Mouse (Mus musculus) kidney, adult 2 months (tissue): ENCODE results near the gene Klf13. TPM values are rescaled to one million over a fixed set of nuclear protein-coding genes. Genes with fewer than 3 reads are reported as not detected.

Source experiments
- DNase-seq: peaks from one replicate; pipeline ENCODE4 v3.0.0; 2021
- H3K27ac ChIP-seq: fragments of 200-500 bp; 2 replicates; pipeline ENCODE4 v1.5.1; 2012; ENCODE audit warnings: low read depth, low read length, control low read depth, inconsistent platforms; ENCODE audit not compliant: insufficient read depth
- H3K27me3 ChIP-seq: fragments of 200-500 bp; replicated peaks from 2 replicates; pipeline ENCODE4 v1.6.1; 2012; ENCODE audit warnings: mild to moderate bottlenecking, moderate library complexity, low read length, inconsistent platforms; ENCODE audit not compliant: control insufficient read depth, insufficient read depth
- H3K36me3 ChIP-seq: fragments of 200-500 bp; 2 replicates; pipeline ENCODE4 v1.6.1; 2012; ENCODE audit warnings: mild to moderate bottlenecking, moderate library complexity, low read length, inconsistent platforms; ENCODE audit not compliant: control insufficient read depth, insufficient read depth
- H3K4me1 ChIP-seq: fragments of 200-500 bp; 2 replicates; pipeline ENCODE4 v1.6.1; 2011; ENCODE audit warnings: low read length; ENCODE audit not compliant: control insufficient read depth, insufficient read depth
- H3K4me3 ChIP-seq: fragments of 200-500 bp; 2 replicates; pipeline ENCODE4 v1.5.1; 2011; ENCODE audit warnings: mild to moderate bottlenecking, low read depth, low read length, control low read depth; ENCODE audit not compliant: insufficient read depth
- CTCF ChIP-seq: fragments of 200-500 bp; conservative IDR thresholded peaks from 2 replicates; pipeline ENCODE4 v1.5.1; 2011; ENCODE audit warnings: low read depth, mild to moderate bottlenecking, control low read depth, low read length, moderate library complexity, mixed read lengths; ENCODE audit not compliant: insufficient read depth, insufficient read length
- POLR2A ChIP-seq: fragments of 200-500 bp; IDR thresholded peaks from one replicate; pipeline ENCODE4 v1.6.1; 2011; ENCODE audit warnings: low read depth, low read length, control low read depth
- WGBS: fragments of 180-500 bp; shearing (Covaris S2); methylation state at CpG from one replicate; pipeline ENCODE4 v1.1.7; 2018; 5-methylcytosine and 5-hydroxymethylcytosine counted together
- polyA plus RNA-seq: library from polyadenylated mRNA; depleted of rRNA; stranded (reverse); fragments of >200 nt; gene quantifications from 2 replicates; pipeline ENCODE4 v1.2.3, GENCODE M21; 2012

Gene Klf13
- polyA plus RNA-seq, 1 experiment: 31.2 TPM

DNA sequence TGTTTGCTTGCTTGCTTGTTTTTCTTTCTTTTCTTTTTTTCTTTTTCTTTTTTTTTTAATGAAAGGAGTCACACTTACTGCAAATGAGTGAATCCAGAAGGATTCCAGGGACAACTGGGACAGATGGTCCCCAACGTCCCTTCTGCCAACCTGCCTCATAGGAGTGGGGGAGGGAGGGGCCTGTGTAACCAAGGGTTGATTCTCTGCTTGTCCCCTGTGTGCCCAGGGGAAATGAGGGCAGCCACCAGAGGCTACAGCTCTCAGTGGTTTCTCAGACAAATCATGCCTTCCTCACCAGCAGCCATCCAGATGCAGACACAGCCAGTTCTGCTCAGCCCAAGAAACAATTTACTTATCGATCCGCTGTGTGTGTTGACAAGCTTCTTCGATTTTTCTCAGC lies 32.3 kb upstream of the Klf13 start:
- DNase-seq: no peak
- TF ChIP-seq CTCF (no peak), POLR2A (no peak)
- no peak overlapping the region for H3K4me3 ChIP-seq
- no peaks in the 10 kb centered on the region for H3K4me1 ChIP-seq
- WGBS: 76% methylated on average over 4 of the region's 4 CpGs
- H3K36me3 ChIP-seq: no peaks in the 10 kb centered on the region
- H3K27ac ChIP-seq: no peak overlapping the region
- H3K27me3 ChIP-seq: no peaks in the 10 kb centered on the region

DNA sequence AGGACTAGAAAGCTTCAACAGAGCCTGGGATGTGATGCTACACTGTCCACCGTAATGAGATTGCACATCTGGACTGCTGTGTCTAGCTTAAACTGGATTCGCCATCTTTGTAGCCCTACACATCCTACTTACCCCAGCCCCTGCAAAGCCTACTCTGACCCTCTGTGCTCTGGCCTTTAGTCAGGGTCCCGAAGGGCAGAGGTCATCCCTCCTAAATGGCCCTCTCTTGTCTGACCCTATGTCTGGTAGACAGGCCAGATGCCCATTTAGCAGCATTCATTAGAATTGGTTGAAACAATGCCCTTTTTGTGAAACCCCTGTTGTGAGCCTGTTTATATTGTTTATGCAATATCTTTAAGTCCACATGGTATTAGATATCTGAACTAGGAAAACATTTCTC lies 31.2 kb upstream of the Klf13 start:
- Histone ChIP-seq H3K4me3 (no peak overlapping the region), H3K4me1 (no peaks in the 10 kb centered on the region), H3K27me3 (no peaks in the 10 kb centered on the region), H3K36me3 (no peaks in the 10 kb centered on the region), H3K27ac (no peak overlapping the region)
- no peak for TF ChIP-seq POLR2A
- no peak for TF ChIP-seq CTCF
- 79% methylated on average over 3 of the region's 3 CpGs for whole genome bisulfite sequencing
- DNase-seq: no peak

DNA sequence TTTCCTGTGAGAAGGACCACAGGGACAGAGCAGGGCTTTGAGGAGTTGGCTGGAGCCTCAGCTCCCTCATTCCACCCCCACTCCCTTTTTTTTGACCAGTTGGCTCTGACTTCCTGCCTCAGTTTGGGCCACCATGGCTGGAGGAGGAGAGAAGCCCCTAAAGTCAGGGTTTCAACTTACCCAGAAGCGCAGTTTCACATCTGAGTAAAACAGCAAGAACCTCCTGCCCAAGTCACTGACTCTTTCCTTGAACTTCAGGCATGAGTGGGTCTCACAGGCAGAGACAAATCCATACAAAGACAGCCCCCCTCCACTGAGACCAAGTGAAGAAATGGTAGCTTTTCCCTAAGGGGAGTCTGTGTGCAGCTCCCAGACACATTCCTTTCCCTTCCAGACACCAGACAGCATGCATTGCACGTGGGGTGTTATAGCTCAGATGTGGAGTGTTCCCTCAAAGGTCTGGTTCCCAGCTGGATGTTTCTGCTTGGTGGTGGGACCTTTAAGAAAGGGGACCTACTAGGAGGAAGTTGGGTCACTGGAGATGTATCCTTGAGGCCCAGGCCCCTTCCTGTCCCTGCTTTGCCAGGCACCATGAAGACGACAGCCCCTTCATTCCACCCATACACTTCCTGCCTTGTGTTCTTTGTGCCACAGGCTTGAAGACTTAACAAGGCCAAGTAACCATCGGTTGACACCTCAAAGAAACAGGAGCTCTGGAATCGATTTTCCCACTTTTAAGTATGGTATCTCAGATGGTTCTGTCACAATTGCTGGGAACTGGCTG lies 27.1 kb upstream of the Klf13 start:
- DNase-seq: no peak
- Histone ChIP-seq H3K4me3 (no peak overlapping the region), H3K36me3 (no peaks in the 10 kb centered on the region), H3K27me3 (no peaks in the 10 kb centered on the region), H3K27ac (no peak overlapping the region), H3K4me1 (no peaks in the 10 kb centered on the region)
- no peak for TF ChIP-seq CTCF
- no peak for TF ChIP-seq POLR2A
- WGBS: 74% methylated on average over 5 of the region's 5 CpGs

DNA sequence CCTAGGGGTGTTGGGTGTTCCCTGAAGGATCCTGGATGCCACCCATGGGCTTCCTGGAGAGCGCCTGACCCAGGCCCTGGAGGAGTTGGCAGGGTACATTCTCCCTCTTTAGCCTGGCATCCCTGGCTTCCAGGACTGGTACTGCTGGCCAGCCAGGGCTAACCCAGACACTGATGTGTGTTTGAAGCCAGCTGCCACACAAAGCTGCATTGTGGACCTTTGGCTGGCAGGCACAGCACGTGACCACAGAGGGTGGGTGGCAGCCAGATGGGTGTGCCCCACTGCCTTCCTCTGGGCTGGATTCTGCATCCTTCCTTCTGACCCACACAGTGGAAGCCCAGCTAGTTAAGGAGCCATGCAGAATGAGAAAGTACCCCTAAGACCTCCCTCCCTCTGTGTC lies 26.4 kb upstream of the Klf13 start:
- peak; percentile 17 for DNase-seq
- Histone ChIP-seq H3K4me3 (no peak overlapping the region), H3K27me3 (no peaks in the 10 kb centered on the region), H3K27ac (no peak overlapping the region), H3K4me1 (no peaks in the 10 kb centered on the region), H3K36me3 (no peaks in the 10 kb centered on the region)
- TF ChIP-seq POLR2A (no peak), CTCF (0 out of 2 replicates have a peak, but pooled peaks have one; percentile 3)
- WGBS: 58% methylated on average over 2 of the region's 2 CpGs

DNA sequence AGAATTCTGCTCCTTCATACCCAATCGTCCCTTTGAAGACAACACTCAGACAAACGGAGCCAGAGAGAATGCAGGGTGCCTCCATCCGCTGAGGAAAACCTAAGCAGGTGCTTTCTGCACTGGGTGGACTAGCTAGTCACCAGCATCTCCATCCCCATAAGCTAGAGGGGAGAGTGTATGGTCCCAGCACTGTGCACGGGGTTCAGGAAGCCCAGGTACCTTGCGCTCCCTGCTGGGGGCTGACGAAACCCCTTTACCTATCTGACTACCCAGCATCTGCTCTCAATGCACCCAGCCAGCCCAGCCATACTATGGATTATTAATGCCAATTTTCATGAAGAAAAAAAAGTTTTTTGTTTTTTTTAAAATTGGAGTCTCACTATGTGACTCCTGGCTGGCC lies 25.4 kb upstream of the Klf13 start:
- no peak overlapping the region for H3K4me3 ChIP-seq
- 88% methylated on average over 6 of the region's 6 CpGs for WGBS
- TF ChIP-seq POLR2A (no peak), CTCF (0 out of 2 replicates have a peak, but pooled peaks have one; percentile 22)
- no peak for DNase-seq
- no peaks in the 10 kb centered on the region for H3K27me3 ChIP-seq
- no peak overlapping the region for H3K27ac ChIP-seq
- no peaks in the 10 kb centered on the region for H3K36me3 ChIP-seq
- H3K4me1 ChIP-seq: no peaks in the 10 kb centered on the region

DNA sequence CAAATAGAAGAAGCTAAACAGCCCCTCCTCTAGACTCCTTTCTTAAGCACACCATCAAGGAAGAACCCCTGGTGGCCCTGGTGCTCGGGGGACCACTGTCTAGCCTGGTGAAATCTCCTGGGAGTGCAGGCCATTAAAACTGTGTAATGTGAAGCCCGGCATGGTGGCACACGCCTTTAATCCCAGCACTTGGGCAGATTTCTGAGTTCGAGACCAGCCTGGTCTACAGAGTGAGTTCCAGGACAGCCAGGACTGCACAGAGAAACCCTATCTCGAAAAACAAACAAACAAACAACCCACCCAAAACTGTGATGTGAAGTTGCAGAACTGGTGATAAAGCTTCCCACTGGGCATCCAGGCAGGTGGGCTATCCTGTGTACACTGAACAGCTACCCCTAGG lies 24.9 kb upstream of the Klf13 start:
- no peak for TF ChIP-seq POLR2A
- TF ChIP-seq CTCF: no peak
- Histone ChIP-seq H3K27me3 (no peaks in the 10 kb centered on the region), H3K36me3 (no peaks in the 10 kb centered on the region), H3K4me1 (no peaks in the 10 kb centered on the region), H3K4me3 (no peak overlapping the region), H3K27ac (no peak overlapping the region)
- WGBS: 77% methylated on average over 5 of the region's 5 CpGs
- no peak for DNase-seq

DNA sequence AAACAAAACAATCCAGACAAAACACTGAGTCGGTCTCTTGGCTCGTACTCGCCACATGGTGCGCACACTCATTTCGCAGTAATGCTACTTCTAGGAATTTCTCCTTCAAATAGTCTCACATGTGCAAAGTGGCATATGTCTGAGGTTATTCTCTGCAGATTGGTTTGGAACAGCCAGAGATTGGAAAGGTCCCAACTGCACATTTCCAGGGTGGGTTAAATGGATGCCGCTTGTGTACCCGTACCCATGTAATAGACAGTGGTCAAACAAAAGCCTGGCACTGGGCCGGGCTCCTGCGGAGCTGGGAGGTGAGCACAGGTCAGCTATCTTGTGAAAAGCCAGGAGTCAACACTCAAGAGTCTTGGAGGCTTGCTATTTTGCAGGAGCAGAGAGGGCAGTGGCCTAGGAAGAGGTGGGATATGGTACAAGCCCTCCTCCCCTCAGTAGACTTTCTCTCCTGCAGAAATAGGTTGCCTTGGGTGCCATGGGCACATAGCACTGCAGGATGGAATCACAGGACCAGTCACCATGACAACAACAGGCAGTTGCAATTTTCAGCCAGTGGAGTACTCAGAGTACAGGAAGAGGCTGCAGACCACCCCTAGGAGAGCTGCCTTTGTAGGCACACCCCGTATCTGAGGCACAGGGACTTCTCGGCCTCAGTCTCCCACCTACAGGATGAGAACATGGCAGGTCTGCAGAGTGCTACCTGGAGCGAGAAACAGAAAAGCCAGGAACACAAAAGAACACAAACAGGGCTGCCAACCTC lies 19.3 kb upstream of the Klf13 start:
- no peaks in the 10 kb centered on the region for H3K36me3 ChIP-seq
- H3K27me3 ChIP-seq: no peaks in the 10 kb centered on the region
- H3K27ac ChIP-seq: no peak overlapping the region
- no peak for DNase-seq
- no peak for TF ChIP-seq POLR2A
- no peak for TF ChIP-seq CTCF
- 91% methylated on average over 12 of the region's 12 CpGs for WGBS
- no peaks in the 10 kb centered on the region for H3K4me1 ChIP-seq
- no peak overlapping the region for H3K4me3 ChIP-seq
